Mouse (Mus musculus) embryonic facial prominence, embryonic 14.5 days (tissue): ENCODE data around the gene Sapcd2. TPM values are rescaled to one million over a fixed set of nuclear protein-coding genes. Genes with fewer than 3 reads are reported as not detected.

Experiments used
- ATAC-seq: fragments of 200-750 bp; cut with Nextera tagmentation; 2 replicates; pipeline ENCODE4 v1.8.0; 2017; ENCODE audit warnings: low read depth, moderate number of reproducible peaks, moderate TSS enrichment
- DNase-seq: peaks from one replicate; pipeline ENCODE4 v3.0.0-alpha.2; 2015; ENCODE audit warnings: low spot score
- H3K27ac ChIP-seq: fragments of 300-500 bp; sonication (generic); replicated peaks from 2 replicates; pipeline ENCODE4 v1.5.1; 2014; ENCODE audit warnings: low read depth, mild to moderate bottlenecking, low read length, moderate library complexity
- H3K27me3 ChIP-seq: fragments of 300-500 bp; sonication (generic); replicated peaks from 2 replicates; pipeline ENCODE4 v1.6.1; 2014; ENCODE audit warnings: low read length; ENCODE audit not compliant: control insufficient read depth, insufficient read depth
- H3K36me3 ChIP-seq: fragments of 300-500 bp; sonication (generic); 2 replicates; pipeline ENCODE4 v1.6.1; 2014; ENCODE audit warnings: low read length, mixed read lengths; ENCODE audit not compliant: control insufficient read depth, insufficient read depth
- H3K4me1 ChIP-seq: fragments of 300-500 bp; sonication (generic); 2 replicates; pipeline ENCODE4 v1.6.1; 2014; ENCODE audit warnings: antibody characterized with exemption, low read length; ENCODE audit not compliant: control insufficient read depth, insufficient read depth
- H3K4me2 ChIP-seq: fragments of 300-500 bp; sonication (generic); 2 replicates; pipeline ENCODE4 v1.6.1; 2014; ENCODE audit warnings: low read depth, mild to moderate bottlenecking, low read length, moderate library complexity, mixed read lengths
- H3K4me3 ChIP-seq: fragments of 300-500 bp; sonication (generic); 2 replicates; pipeline ENCODE4 v1.5.1; 2014; ENCODE audit warnings: low read depth, mild to moderate bottlenecking, low read length
- H3K9ac ChIP-seq: fragments of 300-500 bp; sonication (generic); 2 replicates; pipeline ENCODE4 v1.6.1; 2014; ENCODE audit warnings: low read depth, mild to moderate bottlenecking, low read length, moderate library complexity, mixed read lengths
- H3K9me3 ChIP-seq: fragments of 300-500 bp; sonication (generic); 2 replicates; pipeline ENCODE4 v1.6.1; 2016; ENCODE audit warnings: low read length; ENCODE audit not compliant: control insufficient read depth
- WGBS: fragments of 180-500 bp; shearing (Covaris S2); extraction: QIAGEN DNeasy Blood & Tissue Kit; methylation state at CpG from one replicate; pipeline ENCODE4 v1.1.7; 2014; 5-methylcytosine and 5-hydroxymethylcytosine counted together
- polyA plus RNA-seq: library from polyadenylated mRNA; unstranded; fragments of >200 nt; fragmentation: Nextera tagmentation; extraction: Ambion mirVana; gene quantifications from 2 replicates; pipeline ENCODE4 v1.2.1, GENCODE M21; 2014

The Sapcd2 gene
- polyA plus RNA-seq, 1 experiment from 2014 or later, result 21.4 TPM

GRCm38 (mm10) chr2:25349499-25349898, 22.6 kb upstream of the Sapcd2 start:
- Histone ChIP-seq H3K36me3 (peaks cover 89% of the 10 kb centered on the region), H3K27me3 (no peaks in the 10 kb centered on the region), H3K9me3 (no peaks in the 10 kb centered on the region), H3K9ac (no peak overlapping the region), H3K4me3 (no peak overlapping the region), H3K27ac (no peak overlapping the region), H3K4me2 (no peak overlapping the region), H3K4me1 (no peaks in the 10 kb centered on the region)
- DNase-seq (no peak), ATAC-seq (no peak)
- 90% methylated on average over 4 of the region's 4 CpGs for WGBS

GRCm38 (mm10) chr2:25350701-25351100, 21.4 kb upstream of the Sapcd2 start:
- H3K27me3 ChIP-seq, result no peaks in the 10 kb centered on the region
- ATAC-seq (no peak), DNase-seq (no peak)
- no peak overlapping the region for H3K4me3 ChIP-seq
- 100% methylated on average over 3 of the region's 3 CpGs for WGBS
- no peaks in the 10 kb centered on the region for H3K9me3 ChIP-seq
- peaks cover 5% of the 10 kb centered on the region; the same call in 1 of the 2 replicates for H3K4me1 ChIP-seq
- peaks cover 77% of the 10 kb centered on the region for H3K36me3 ChIP-seq
- no peak overlapping the region for H3K27ac ChIP-seq
- no peak overlapping the region for H3K4me2 ChIP-seq
- H3K9ac ChIP-seq, result no peak overlapping the region

- Histone ChIP-seq H3K9me3 (no peaks in the 10 kb centered on the region), H3K27me3 (no peaks in the 10 kb centered on the region), H3K9ac (no peak overlapping the region), H3K27ac (no peak overlapping the region), H3K4me3 (no peak overlapping the region), H3K4me2 (no peak overlapping the region), H3K36me3 (peaks cover 46% of the 10 kb centered on the region), H3K4me1 (peaks cover 13% of the 10 kb centered on the region; the same call in 1 of the 2 replicates)
- no peak for DNase-seq
- no peak for ATAC-seq
- 83% methylated on average over 6 of the region's 6 CpGs for WGBS
These were observed 17.9 kb upstream of the Sapcd2 start for GRCm38 (mm10) chr2:25354211-25354610.

DNA sequence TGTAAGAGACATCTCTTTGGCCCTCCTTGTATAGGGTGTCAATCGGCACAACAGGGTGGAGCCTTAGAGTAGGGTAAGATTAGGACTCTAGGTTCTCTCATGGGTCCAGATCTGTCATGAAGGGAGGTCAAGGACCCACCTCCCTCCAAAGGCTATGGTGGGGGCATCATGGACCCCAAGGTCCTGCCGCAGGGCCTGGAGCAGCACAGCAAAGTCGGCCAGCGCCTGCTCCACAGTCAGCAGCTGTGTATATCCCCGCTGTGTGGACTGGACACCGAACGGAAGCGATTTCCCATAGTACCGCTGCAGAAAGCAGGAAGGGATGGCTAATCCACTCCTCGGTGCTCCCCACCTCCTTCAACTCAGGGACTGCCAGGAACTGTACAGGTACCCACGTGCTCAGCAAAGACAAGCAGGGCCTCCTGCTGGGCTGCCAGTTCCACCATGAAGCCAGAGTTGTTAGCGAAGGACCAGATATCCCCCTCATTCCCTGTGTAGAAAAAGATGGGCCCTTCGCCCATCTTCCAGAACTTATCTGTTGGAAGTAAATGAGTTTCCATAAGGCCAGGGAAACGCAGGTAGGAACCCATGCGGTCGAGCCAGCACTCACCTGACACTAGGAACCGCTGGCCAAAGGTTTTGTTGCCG, 16.6 kb upstream of the Sapcd2 start:
- Histone ChIP-seq H3K36me3 (peaks cover 33% of the 10 kb centered on the region), H3K4me1 (peaks cover 13% of the 10 kb centered on the region; the same call in 1 of the 2 replicates), H3K4me3 (peak overlapping the region; percentile 56), H3K27ac (no peak overlapping the region), H3K9me3 (no peaks in the 10 kb centered on the region), H3K4me2 (peak overlapping the region; percentile 76), H3K9ac (peak overlapping the region; percentile 63), H3K27me3 (no peaks in the 10 kb centered on the region)
- DNase-seq (no peak), ATAC-seq (no peak)
- WGBS, result 38% methylated on average over 18 of the region's 18 CpGs

DNA sequence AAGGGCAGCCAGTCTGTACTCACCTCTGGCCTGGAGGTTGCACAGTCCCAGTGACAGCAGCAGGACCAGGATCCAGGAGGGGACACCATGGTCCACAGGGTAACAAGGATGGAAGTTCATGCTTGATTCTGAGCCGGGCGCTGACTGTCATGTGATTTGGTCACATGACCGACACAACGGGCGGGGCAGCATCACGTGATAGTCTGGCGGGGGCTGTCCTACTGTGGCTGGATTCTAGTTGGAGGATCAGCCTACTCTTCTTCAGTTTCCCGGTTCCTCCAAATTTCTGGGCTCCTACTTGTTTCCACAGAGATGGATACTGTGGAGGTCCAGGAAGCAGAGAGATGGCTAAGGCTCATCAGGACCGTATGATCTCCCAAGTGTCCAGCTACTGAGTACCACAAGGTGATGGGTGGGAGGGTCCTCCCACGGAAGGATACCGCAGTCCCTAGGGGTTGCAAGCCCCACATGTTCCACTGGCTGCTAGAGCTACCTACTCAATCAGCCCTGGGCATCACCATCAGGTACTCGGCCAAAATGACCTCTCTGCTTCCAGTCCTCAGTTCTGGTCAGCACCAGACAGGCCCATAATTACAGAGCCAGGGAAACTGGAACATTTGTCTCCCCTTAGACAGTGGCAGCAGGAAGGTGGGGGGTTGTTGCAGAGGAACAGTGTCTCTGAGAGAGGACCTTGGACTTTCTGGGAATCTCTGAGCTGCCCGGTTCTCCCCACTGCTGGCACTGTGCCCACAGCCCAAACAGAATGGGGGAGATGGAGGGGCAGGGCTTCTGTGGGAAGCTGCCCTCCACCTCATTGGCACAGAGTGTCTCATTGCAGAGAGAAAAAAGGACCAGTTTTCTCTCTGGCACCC, 15.7 kb upstream of the Sapcd2 start, which contains the start of gene Dpp7:
Dpp7 (minus strand) TSS at position 152 of the 872 bp plus-strand sequence.
- Histone ChIP-seq H3K4me3 (peak within 1 kb of the TSS; percentile 56), H3K27me3 (no peaks in the 10 kb centered on the region), H3K27ac (no peak within 1 kb of the TSS), H3K9me3 (no peaks in the 10 kb centered on the region), H3K4me1 (peaks cover 13% of the 10 kb centered on the region; the same call in 1 of the 2 replicates), H3K36me3 (peaks cover 24% of the 10 kb centered on the region), H3K4me2 (peak within 1 kb of the TSS; percentile 76), H3K9ac (peak within 1 kb of the TSS; percentile 63)
- DNase-seq, result peak; percentile 93
- peak; percentile 72 for ATAC-seq
- 5% methylated on average over 11 of the region's 13 CpGs for WGBS

DNA sequence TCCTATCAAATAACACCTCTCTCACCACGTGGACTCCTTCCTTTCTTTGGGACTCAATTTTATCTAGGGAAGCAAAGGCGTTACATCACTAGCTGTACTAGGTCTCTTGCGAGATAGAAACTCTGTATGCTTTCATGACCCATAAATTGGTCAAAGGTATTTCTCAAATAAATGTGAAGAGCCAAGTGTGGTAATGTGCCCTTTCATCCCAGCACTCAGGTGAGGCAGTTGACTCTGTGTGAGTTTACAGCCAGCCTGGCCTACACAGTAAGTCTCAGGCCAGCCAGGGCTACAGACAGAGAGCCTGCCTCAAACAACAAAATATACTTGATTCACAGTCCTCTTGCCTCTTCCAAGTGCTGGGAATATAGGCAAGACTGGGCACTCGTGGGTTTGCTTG, 12.3 kb upstream of the Sapcd2 start:
- Histone ChIP-seq H3K4me2 (no peak overlapping the region), H3K4me1 (peaks cover 13% of the 10 kb centered on the region; the same call in 1 of the 2 replicates), H3K9ac (no peak overlapping the region), H3K27ac (no peak overlapping the region), H3K36me3 (no peaks in the 10 kb centered on the region), H3K27me3 (peaks cover 12% of the 10 kb centered on the region), H3K4me3 (no peak overlapping the region), H3K9me3 (no peaks in the 10 kb centered on the region)
- no peak for DNase-seq
- no peak for ATAC-seq
- WGBS, result 74% methylated on average over 4 of the region's 4 CpGs

DNA sequence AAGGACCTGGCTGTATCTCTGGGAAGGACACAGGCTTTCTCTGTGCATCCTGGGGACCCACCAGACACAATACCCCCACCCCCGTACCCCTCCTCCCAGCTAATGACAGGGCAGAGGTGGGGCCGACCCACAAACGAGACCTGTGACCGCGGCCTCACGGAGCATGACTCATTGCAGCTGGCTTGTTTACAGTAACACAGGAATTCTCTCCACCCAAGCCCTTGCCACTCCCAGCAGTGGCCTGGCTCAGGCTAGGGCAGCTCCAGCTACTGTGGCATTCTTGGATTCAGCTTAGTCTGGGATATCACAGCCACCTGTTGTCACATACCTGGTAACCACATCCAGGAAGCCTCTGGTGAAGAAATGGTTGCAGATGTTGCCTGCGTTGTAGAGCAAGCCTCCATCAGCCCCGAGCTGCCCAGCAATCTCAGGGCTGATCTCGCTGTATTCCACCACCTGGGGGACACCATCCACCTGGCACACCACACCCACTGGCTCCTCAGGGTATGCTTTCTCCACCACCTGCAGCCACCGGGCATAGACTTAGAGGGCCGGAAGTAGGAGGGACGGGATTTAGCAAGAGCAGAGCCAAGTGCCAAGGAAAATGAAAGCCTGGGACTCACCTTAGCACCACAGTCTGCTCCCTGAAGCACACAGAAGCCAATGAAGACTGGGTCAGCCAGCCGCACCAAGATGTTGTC, 8.5 kb upstream of the Sapcd2 start:
- Histone ChIP-seq H3K27me3 (peaks cover 18% of the 10 kb centered on the region), H3K4me1 (no peaks in the 10 kb centered on the region), H3K4me2 (no peak overlapping the region), H3K9me3 (no peaks in the 10 kb centered on the region), H3K4me3 (no peak overlapping the region), H3K27ac (no peak overlapping the region), H3K9ac (no peak overlapping the region), H3K36me3 (no peaks in the 10 kb centered on the region)
- 58% methylated on average over 13 of the region's 13 CpGs for WGBS
- ATAC-seq (no peak), DNase-seq (no peak)

GRCm38 (mm10) chr2:25364313-25364712, 7.8 kb upstream of the Sapcd2 start:
- no peak for ATAC-seq

More at GRCm38 (mm10) chr2:25364313-25364712, 7.8 kb upstream of the Sapcd2 start:
- H3K27me3 ChIP-seq, result peaks cover 18% of the 10 kb centered on the region
- H3K4me2 ChIP-seq, result peak overlapping the region; percentile 99; the same call in 1 of the 2 replicates
- no peak overlapping the region for H3K9ac ChIP-seq
- no peaks in the 10 kb centered on the region for H3K9me3 ChIP-seq
- no peak overlapping the region for H3K4me3 ChIP-seq
- no peaks in the 10 kb centered on the region for H3K4me1 ChIP-seq
- 88% methylated on average over 4 of the region's 4 CpGs for WGBS
- no peaks in the 10 kb centered on the region for H3K36me3 ChIP-seq
- DNase-seq, result no peak
- no peak overlapping the region for H3K27ac ChIP-seq
